Mouse (Mus musculus) retina, postnatal 1 day (tissue): ENCODE results near the gene B3gnt7.

Experiments used
- DNase-seq: peaks from one replicate; pipeline ENCODE4 v3.0.0-alpha.2; 2012

Gene B3gnt7

GRCm38 (mm10) chr1:86345956-86346355 is 43.3 kb downstream of the B3gnt7 start:
- no peak for DNase-seq

- DNase-seq, result no peak
Observed at GRCm38 (mm10) chr1:86346851-86347715, 44.5 kb downstream of the B3gnt7 start.

GRCm38 (mm10) chr1:86347716-86348045 is 45.0 kb downstream of the B3gnt7 start:
- DNase-seq, result no peak

GRCm38 (mm10) chr1:86348083-86348482 is 45.5 kb downstream of the B3gnt7 start:
- no peak for DNase-seq

GRCm38 (mm10) chr1:86348801-86349200 is 46.2 kb downstream of the B3gnt7 start:
- DNase-seq, result no peak

- no peak for DNase-seq
Observed at GRCm38 (mm10) chr1:86349201-86349600, 46.6 kb downstream of the B3gnt7 start.

- DNase-seq, result no peak
Observed at GRCm38 (mm10) chr1:86349696-86350095, 47.1 kb downstream of the B3gnt7 start.

GRCm38 (mm10) chr1:86350576-86350975 is 47.9 kb downstream of the B3gnt7 start:
- DNase-seq, result no peak

- DNase-seq, result no peak
Observed at GRCm38 (mm10) chr1:86354186-86354585, 51.6 kb downstream of the B3gnt7 start.
